Mouse (Mus musculus) adrenal gland, postnatal 4 days (tissue): ENCODE measurements around the gene Gm20388. TPM values are rescaled to one million over a fixed set of nuclear protein-coding genes. Genes with fewer than 3 reads are reported as not detected.

Experiments
- DNase-seq, 2 experiments: peaks; one replicate each; pipeline ENCODE4 v3.0.0; 2021 to 2022; ENCODE audit warnings: low spot score in 2 of 2, mixed read lengths in 2 of 2
- total RNA-seq, 2 experiments: library from RNA; stranded (reverse); gene quantifications; 2 replicates each; pipeline ENCODE4 v1.2.3; 2021

The Gm20388 gene
- total RNA-seq, 2 experiments from 2014 or later: 8.8 TPM; not detected in 1

GRCm38 (mm10) chr8:123858941-123859647 is 3948.5 kb downstream of the Gm20388 start:
- DNase-seq: peak; percentile 77 to 87

DNA sequence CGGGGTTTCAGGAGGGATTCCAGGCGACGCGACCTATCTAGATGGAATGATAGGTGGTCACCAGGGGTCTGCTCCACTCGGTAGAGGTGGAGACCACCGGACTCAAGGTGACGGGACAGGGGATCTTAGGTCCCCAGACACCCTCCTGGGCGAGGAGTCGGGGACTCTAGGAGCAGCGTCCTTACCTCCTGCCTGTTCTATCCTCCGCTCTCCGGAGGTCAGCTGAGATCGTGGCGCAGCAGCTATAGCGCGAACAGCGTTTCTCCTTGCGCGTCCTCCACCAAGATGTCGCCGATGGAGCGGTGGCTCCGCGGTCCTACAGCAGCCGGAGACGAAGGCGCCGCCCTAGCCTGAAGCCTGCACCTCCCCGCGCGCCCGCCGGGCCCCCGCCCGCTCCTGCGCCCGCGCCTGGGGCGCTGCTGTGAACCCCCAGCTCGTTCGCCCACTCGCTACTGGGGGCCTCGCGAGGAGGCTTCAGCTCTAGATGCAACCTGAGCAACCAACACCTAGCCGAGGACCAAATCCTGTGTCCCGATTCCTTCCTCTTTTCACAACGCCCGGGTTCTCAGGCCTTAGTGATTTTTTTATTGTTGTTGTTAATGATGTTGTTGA is 3949.1 kb downstream of the Gm20388 start, which contains the start of gene Ccsap:
Ccsap (minus strand) TSS at position 562 of the 612 bp plus-strand sequence.
- peak in 1 of 2 experiments; percentile 32 for DNase-seq

GRCm38 (mm10) chr8:123860386-123860785 is 3949.7 kb downstream of the Gm20388 start:
- DNase-seq: no peak

- DNase-seq: no peak
These were observed 3955.1 kb downstream of the Gm20388 start for GRCm38 (mm10) chr8:123865786-123866185.

DNA sequence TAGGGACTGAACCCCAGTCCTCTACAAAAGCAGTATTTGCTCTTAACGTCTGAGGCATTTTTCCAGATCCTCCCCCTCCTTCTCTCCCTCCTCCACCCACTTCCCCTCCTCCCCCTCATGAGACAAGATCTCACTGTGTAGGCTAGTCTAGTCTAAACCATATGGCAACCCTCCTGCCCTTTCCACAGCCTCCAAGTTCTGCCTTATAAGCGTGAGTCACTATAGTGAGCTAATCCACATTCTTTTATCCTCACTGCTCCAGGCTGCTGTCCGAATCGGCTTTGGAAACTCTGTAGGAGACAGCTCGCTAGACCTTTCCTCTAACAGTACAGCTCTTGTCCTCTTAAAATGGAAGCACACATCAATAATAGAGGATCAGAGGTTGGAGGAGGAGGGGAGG is 3956.3 kb downstream of the Gm20388 start:
- DNase-seq: no peak

GRCm38 (mm10) chr8:123872048-123872447 is 3961.4 kb downstream of the Gm20388 start:
- no peak for DNase-seq

DNA sequence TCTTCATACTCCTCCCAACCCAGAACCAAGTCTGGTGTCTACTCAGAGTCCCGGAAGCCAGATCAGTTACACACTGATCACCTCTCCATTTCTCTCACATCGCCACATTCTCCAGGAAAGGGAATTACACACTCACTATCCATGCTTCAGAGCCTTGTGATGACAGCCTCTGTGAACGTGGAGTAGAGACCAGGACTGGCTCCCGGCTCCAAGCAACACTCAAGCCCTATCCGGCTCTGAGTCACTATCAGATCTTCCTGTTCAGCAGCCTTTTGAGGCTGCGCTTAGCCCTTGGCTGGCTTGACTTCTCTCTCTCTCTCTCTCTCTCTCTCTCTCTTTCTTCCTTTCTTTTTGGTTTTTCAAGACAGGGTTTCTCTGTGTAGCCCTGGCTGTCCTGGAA is 3962.7 kb downstream of the Gm20388 start:
- no peak for DNase-seq

DNA sequence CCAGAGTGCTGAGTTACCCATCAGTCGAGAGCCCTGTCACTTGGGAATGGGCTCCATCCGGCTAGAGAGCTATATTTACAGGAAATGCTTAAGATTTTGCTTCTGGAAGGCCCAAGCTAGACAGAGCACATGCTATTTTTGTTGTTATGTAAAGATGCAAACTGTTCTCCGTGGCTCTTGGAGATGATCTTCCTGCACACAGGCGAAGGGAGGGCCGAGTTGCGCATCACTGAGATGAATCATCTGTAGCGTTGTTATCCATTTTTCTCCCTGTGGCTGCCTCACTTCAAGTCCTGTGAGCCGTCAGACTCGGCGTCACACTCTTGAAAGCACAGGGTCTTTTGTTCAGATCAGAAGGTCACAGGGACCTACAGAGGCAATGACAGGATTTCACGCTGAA is 3963.7 kb downstream of the Gm20388 start:
- DNase-seq: no peak

DNA sequence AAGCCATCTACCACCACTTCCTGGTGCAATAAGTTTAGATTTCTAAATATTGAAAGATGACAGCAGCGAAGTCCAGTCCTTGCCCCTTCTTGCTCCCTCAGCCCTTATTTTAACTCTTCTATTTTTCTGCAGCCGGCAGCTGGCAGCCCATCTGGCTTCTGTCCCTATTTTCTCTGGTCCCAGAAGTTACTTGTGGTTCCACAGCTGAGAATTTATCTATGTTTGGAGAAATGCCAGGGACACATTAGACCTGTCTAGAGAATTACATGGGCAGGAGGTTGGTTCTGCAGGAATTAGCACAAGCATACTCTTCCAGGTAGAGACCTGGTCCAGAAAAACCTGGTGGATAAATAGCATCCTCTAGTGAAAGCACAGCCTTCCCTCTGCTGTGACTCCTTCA is 3967.2 kb downstream of the Gm20388 start:
- no peak for DNase-seq

DNA sequence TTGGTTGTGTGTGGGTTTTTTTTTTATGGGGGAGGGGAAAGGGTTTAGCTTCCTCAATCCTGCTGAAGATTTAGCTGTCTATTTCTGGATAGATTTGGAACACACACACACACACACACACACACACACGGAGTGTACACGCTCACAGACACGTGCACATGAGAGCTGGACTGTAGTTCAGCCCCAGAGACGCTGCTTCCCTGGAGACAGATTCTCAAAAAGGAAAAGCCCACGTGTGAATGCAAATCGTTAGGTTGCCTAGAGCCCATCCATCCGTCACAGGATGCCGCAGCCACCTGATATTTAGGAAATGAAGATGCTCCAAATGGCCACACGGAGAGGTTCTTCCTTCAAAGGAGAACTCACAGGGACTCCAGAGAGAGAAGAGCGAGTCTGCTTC is 3969.6 kb downstream of the Gm20388 start:
- no peak for DNase-seq

DNA sequence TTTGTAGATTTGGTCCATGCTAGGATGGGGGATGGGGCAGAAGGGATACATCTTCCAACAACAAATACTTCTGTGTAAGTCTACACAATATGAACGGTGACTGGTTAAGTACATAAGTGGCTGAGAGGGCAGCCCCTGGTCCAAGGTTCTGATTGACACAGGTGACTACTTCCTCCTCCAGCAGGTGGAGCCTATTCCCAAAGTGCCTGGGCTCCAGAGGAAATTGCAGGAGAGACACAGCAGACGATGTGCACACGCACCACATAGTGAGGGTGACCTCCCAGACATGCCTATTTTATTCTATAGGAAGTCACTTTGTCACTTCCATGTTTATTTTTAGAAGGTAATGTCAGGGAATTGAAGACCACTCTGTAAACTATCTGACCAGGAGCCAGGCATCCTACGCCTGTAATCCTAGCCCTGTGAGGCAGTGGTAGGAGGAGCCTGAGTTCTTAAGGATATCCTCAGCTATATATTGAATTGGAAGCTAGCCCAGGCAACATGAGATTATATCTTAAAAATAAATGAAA is 3970.2 kb downstream of the Gm20388 start:
- DNase-seq: no peak

DNA sequence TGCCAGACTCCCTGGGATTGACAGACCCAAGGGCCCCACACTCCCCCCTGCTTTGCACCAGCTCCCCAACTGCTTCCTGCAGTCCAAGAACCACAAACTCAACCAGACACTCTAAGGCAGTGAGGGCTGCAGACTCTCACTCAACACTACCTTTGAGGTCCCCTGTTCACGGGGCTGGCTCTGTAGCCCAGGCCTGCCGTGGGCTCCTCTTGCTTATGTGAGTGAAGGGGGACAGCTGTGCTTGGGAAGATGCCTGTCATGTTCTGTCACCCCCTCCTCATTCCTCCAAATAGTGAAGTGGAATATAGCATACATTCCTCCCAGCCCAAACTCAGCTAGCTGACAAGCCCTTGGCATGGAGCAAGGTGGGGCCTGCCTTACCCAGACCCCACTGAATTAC is 3971.8 kb downstream of the Gm20388 start:
- no peak for DNase-seq

- DNase-seq: no peak
These were observed 3972.5 kb downstream of the Gm20388 start for GRCm38 (mm10) chr8:123883094-123883493.

GRCm38 (mm10) chr8:123884721-123885565 is 3974.3 kb downstream of the Gm20388 start:
- no peak for DNase-seq

- no peak for DNase-seq
These were observed 3976.5 kb downstream of the Gm20388 start for GRCm38 (mm10) chr8:123887163-123887562.

DNA sequence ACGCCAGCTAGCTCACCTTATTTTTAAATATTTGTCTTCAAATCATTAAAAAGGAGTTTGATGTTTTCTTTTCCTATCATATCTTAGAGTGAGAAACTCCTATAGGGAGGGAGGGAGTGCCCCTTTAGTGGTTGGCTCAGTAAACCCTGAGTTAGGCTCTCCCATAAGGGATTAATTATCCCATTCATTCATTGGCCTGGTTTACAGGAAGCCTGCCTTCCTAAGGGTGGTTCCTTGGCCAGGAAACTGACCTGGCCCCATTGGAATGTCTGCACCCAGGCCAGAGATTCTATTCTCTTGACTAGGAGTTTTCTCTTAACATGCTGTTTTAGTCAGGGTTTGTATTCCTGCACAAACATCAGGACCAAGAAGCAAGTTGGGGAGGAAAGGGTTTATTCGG is 3977.3 kb downstream of the Gm20388 start:
- no peak for DNase-seq

GRCm38 (mm10) chr8:123889797-123890196 is 3979.2 kb downstream of the Gm20388 start:
- DNase-seq: no peak

DNA sequence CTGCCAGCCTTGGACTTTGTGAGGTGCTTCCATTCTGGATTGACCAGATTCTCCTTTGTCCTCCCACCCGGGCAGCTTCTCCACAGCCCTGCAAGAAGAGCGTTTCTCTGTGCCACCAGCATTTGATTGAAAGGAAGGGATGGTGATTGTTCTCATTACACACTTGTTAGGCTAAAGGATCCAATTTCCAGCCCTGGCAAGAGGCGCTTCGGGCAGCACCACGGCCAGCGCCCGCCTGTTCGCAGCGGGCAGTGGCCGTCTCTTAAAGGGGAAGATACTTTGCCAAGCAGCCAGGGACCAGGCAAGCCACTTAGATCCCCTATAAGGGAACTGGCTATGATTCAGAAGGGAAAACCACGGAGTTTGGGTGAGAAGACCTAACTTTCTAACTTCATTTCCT is 3980.6 kb downstream of the Gm20388 start:
- peak; percentile 18 to 47 for DNase-seq

DNA sequence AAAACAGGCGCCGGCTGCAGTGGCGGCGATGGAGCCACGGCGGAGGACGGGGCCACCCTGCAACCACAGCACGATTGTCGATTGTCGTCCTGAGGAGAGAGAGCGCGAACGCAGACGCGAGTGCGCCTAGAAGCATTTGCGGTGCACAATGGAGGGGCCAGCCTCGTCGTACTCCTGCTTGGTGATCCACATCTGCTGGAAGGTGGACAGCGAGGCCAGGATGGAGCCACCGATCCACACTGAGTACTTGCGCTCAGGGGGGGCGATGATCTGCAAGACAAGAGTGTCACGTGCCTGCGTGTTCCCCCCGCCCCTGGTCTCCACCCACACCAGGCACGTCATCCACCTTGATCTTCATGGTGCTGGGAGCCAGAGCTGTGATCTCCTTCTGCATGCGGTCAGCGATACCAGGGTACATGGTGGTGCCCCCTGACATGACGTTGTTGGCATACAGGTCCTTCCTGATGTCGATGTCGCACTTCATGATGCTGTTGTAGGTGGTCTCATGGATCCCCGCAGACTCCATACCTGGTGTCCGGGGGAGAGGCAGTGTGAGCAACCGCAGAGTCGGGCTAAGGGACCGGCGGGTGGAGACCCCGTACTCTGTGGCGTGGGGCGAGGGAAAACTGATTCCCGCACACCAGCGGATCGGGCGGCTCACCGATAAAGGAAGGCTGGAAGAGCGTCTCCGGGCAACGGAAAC is 3981.4 kb downstream of the Gm20388 start:
- DNase-seq: no peak

DNA sequence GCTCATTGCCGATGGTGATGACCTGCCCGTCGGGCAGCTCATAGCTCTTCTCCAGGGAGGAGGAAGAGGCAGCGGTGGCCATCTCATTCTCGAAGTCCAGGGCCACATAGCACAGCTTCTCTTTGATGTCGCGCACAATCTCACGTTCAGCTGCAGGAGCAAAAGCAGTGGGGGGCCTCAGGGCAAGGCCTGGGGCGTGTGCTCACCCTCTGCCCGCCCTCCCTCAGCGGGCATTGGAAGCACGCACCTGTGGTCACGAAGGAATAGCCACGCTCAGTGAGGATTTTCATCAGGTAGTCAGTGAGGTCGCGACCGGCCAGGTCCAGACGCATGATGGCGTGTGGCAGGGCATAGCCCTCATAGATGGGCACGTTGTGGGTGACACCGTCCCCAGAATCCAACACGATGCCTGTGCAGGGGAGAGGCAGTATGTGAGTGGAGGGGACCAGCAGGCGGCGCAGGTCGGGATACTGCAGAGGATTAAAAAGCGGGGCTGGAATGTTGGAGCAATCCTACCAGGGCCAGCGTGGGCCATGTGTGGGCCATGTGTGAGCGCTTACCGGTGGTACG is 3982.0 kb downstream of the Gm20388 start:
- DNase-seq: no peak

DNA sequence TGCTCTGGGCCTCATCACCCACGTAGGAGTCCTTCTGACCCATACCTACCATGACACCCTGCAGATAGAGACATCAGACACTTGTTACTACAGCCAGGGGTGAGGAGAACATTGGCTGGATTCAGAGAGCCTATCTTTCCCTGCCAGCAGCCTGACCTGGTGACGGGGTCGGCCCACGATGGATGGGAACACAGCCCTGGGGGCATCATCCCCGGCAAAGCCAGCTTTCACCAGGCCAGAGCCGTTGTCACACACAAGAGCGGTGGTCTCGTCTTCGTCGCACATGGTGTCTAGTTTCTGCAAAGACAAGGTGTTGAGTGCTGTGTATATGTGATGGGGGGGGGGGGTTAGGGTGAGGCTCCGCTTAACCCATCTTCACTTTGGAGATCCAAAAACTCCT is 3982.8 kb downstream of the Gm20388 start:
- no peak for DNase-seq
